Mouse (Mus musculus) thymus, adult 2 months (tissue): Measurements from ENCODE around the gene Ccna1.

ENCODE experiments used
- CTCF ChIP-seq: fragments of 200-500 bp; IDR thresholded peaks from 2 replicates; pipeline ENCODE4 v1.5.1; 2012; ENCODE audit warnings: mild to moderate bottlenecking, control low read depth, low read length, moderate library complexity, borderline replicate concordance; ENCODE audit not compliant: control insufficient read depth, poor library complexity, insufficient read depth; ENCODE audit errors: extremely low read depth
- POLR2A ChIP-seq: fragments of 200-500 bp; IDR thresholded peaks from 2 replicates; pipeline ENCODE4 v1.6.1; 2012; ENCODE audit warnings: mild to moderate bottlenecking, low read length, control low read depth, moderate library complexity; ENCODE audit not compliant: control insufficient read depth, poor library complexity, insufficient read depth; ENCODE audit errors: extremely low read depth

- TF ChIP-seq POLR2A: no peak
- no peak for TF ChIP-seq CTCF
These were observed 22.9 kb upstream of the Ccna1 start for GRCm38 (mm10) chr3:55078233-55078632.
